Mouse (Mus musculus) forebrain, embryonic 10.5 days (tissue): ENCODE results near the gene Gga2. TPM values are rescaled to one million over a fixed set of nuclear protein-coding genes. Genes with fewer than 3 reads are reported as not detected.
A peak's percentile ranks its signal among the peaks of the same experiment; 100 is the strongest.

Experiments used
- DNase-seq: peaks from one replicate; pipeline ENCODE4 v3.0.0-alpha.2; 2017; ENCODE audit warnings: low spot score; ENCODE audit errors: extremely low spot score
- H3K27ac ChIP-seq: fragments of 300-500 bp; sonication (generic); 2 replicates; pipeline ENCODE4 v1.5.1; 2016; ENCODE audit warnings: mild to moderate bottlenecking
- H3K27me3 ChIP-seq: fragments of 300-500 bp; sonication (generic); 2 replicates; pipeline ENCODE4 v1.6.1; 2016; ENCODE audit warnings: mild to moderate bottlenecking; ENCODE audit not compliant: poor library complexity, severe bottlenecking
- H3K36me3 ChIP-seq: fragments of 300-500 bp; sonication (generic); replicated peaks from 2 replicates; pipeline ENCODE4 v1.6.1; 2016; ENCODE audit warnings: mild to moderate bottlenecking, moderate library complexity
- H3K4me1 ChIP-seq: fragments of 300-500 bp; sonication (generic); 2 replicates; pipeline ENCODE4 v1.6.1; 2016
- H3K4me3 ChIP-seq: fragments of 300-500 bp; sonication (generic); 2 replicates; pipeline ENCODE4 v1.5.1; 2016; ENCODE audit warnings: mild to moderate bottlenecking, moderate library complexity
- H3K9me3 ChIP-seq: fragments of 300-500 bp; sonication (generic); 2 replicates; pipeline ENCODE4 v1.6.1; 2016; ENCODE audit warnings: mild to moderate bottlenecking, moderate library complexity
- WGBS: fragments of 180-500 bp; shearing (Covaris S2); methylation state at CpG from one replicate; pipeline ENCODE4 v1.1.7; 2016; 5-methylcytosine and 5-hydroxymethylcytosine counted together
- polyA plus RNA-seq: library from polyadenylated mRNA; unstranded; fragments of >200 nt; fragmentation: Nextera tagmentation; extraction: Ambion mirVana; gene quantifications from 2 replicates; pipeline ENCODE4 v1.2.1, GENCODE M21; 2016

Gga2 gene
- polyA plus RNA-seq, 1 experiment from 2014 or later: 93.2 TPM

- no peak overlapping the region for H3K27ac ChIP-seq
- 92% methylated on average over 3 of the region's 3 CpGs for WGBS
- no peaks in the 10 kb centered on the region for H3K4me1 ChIP-seq
- H3K36me3 ChIP-seq: peaks cover 24% of the 10 kb centered on the region
- H3K9me3 ChIP-seq: no peaks in the 10 kb centered on the region; the same call in 1 of the 2 replicates
- no peak for DNase-seq
- no peak overlapping the region for H3K4me3 ChIP-seq
- no peaks in the 10 kb centered on the region for H3K27me3 ChIP-seq
Observed at GRCm38 (mm10) chr7:121941640-121942039, 79.4 kb downstream of the Gga2 start.

GRCm38 (mm10) chr7:121941016-121941415 is 80.0 kb downstream of the Gga2 start:
- Histone ChIP-seq H3K36me3 (peaks cover 28% of the 10 kb centered on the region), H3K9me3 (no peaks in the 10 kb centered on the region; the same call in 1 of the 2 replicates), H3K4me3 (no peak overlapping the region), H3K27ac (no peak overlapping the region), H3K27me3 (no peaks in the 10 kb centered on the region), H3K4me1 (no peaks in the 10 kb centered on the region)
- no peak for DNase-seq
- 95% methylated on average over 3 of the region's 3 CpGs for WGBS

GRCm38 (mm10) chr7:121939729-121940128 is 81.3 kb downstream of the Gga2 start:
- Histone ChIP-seq H3K4me1 (no peaks in the 10 kb centered on the region), H3K27ac (no peak overlapping the region), H3K9me3 (no peaks in the 10 kb centered on the region; the same call in 1 of the 2 replicates), H3K4me3 (no peak overlapping the region), H3K36me3 (peaks cover 36% of the 10 kb centered on the region), H3K27me3 (no peaks in the 10 kb centered on the region)
- 74% methylated on average over 4 of the region's 4 CpGs for WGBS
- DNase-seq: no peak

GRCm38 (mm10) chr7:121939244-121939643 is 81.8 kb downstream of the Gga2 start:
- Histone ChIP-seq H3K9me3 (no peaks in the 10 kb centered on the region; the same call in 1 of the 2 replicates), H3K27ac (no peak overlapping the region)
- DNase-seq: no peak

GRCm38 (mm10) chr7:121938124-121938891 is 82.7 kb downstream of the Gga2 start:
- Histone ChIP-seq H3K36me3 (peaks cover 32% of the 10 kb centered on the region), H3K27me3 (no peaks in the 10 kb centered on the region), H3K4me1 (no peaks in the 10 kb centered on the region), H3K9me3 (no peaks in the 10 kb centered on the region; the same call in 1 of the 2 replicates), H3K4me3 (no peak overlapping the region), H3K27ac (0 out of 2 replicates have a peak overlapping the region, but pooled peaks have one; percentile 8)
- DNase-seq: no peak
- 84% methylated on average over 8 of the region's 8 CpGs for WGBS

More at GRCm38 (mm10) chr7:121939244-121939643, 81.8 kb downstream of the Gga2 start:
- WGBS: 76% methylated on average over 6 of the region's 6 CpGs
- H3K4me1 ChIP-seq: no peaks in the 10 kb centered on the region
- no peak overlapping the region for H3K4me3 ChIP-seq
- no peaks in the 10 kb centered on the region for H3K27me3 ChIP-seq
- peaks cover 36% of the 10 kb centered on the region for H3K36me3 ChIP-seq

- H3K27ac ChIP-seq: no peak overlapping the region
- H3K27me3 ChIP-seq: no peaks in the 10 kb centered on the region
- H3K4me1 ChIP-seq: no peaks in the 10 kb centered on the region
- H3K4me3 ChIP-seq: no peak overlapping the region
- H3K36me3 ChIP-seq: peaks cover 29% of the 10 kb centered on the region
- no peak for DNase-seq
- 84% methylated on average over 14 of the region's 14 CpGs for WGBS
- H3K9me3 ChIP-seq: no peaks in the 10 kb centered on the region
Observed at GRCm38 (mm10) chr7:121936861-121937630, 84.0 kb downstream of the Gga2 start.

Other genes starting within 250 kb of the Gga2 start
- 0.10 TPM in 1 of 2 replicates, not detected in the other for gene Scnn1b, start 156.2 kb downstream of the Gga2 start, polyA plus RNA-seq
- 23.3 TPM in 2 replicates for gene Cog7, start 39.5 kb downstream of the Gga2 start, polyA plus RNA-seq
- gene Ubfd1, start 46.0 kb upstream of the Gga2 start, polyA plus RNA-seq: 65.6 and 66.0 TPM in 2 replicates
- 18.6 and 20.9 TPM in 2 replicates for gene Ears2, start 46.0 kb upstream of the Gga2 start, polyA plus RNA-seq
- 757 and 765 TPM in 2 replicates for gene Ndufab1, start 80.7 kb upstream of the Gga2 start, polyA plus RNA-seq
- 27.1 and 30.0 TPM in 2 replicates for gene Palb2, start 111.8 kb upstream of the Gga2 start, polyA plus RNA-seq
- gene Dctn5, start 111.8 kb upstream of the Gga2 start, polyA plus RNA-seq: 118 and 121 TPM in 2 replicates
- 247 and 262 TPM in 2 replicates for gene Plk1, start 138.2 kb upstream of the Gga2 start, polyA plus RNA-seq
- gene Ern2, start 165.0 kb upstream of the Gga2 start, polyA plus RNA-seq: not detected in 2 replicates
- not detected in 2 replicates for gene Chp2, start 198.3 kb upstream of the Gga2 start, polyA plus RNA-seq